In genomic region chr1:180944553-180944952, GRCm38 (mm10) we compare ENCODE assay signal across 7 mouse cellular contexts. TPM values are rescaled to one million over a fixed set of nuclear protein-coding genes. Genes with fewer than 3 reads are reported as not detected.
DNase-seq lines count a peak whose midpoint lies in the region; ATAC-seq and TF ChIP-seq lines count a peak whose summit lies in the region.

No protein-coding gene starts in this region.

- H3K4me3 ChIP-seq in liver, embryonic 11.5 days (ENCODE audit: low read depth, low read length): no peak overlapping the region
- 0 out of 2 replicates have a peak overlapping the region, but pooled peaks have one; percentile 10 for H3K4me3 ChIP-seq in bone marrow macrophage, adult 2 months (ENCODE audit: insufficient read depth, low read length)
- H3K4me3 ChIP-seq in liver, embryonic 13.5 days (replicated peaks): no peak overlapping the region
- H3K4me3 ChIP-seq in stomach, embryonic 15.5 days (replicated peaks): no peak overlapping the region
- no peak overlapping the region for H3K4me3 ChIP-seq in midbrain, embryonic 16.5 days (ENCODE audit: low read depth, low read length)

- no peak for TF ChIP-seq CTCF in bone marrow macrophage, adult 2 months (IDR thresholded peaks at IDR 0.05; ENCODE audit: low read depth, low read length)

- H3K27me3 ChIP-seq in liver, embryonic 11.5 days (replicated peaks; ENCODE audit: control insufficient read depth, insufficient read depth, low read length): peaks cover 2% of the 10 kb centered on the region; the same call in 1 of the 2 replicates
- H3K27me3 ChIP-seq in liver, embryonic 13.5 days: no peaks in the 10 kb centered on the region
- H3K27me3 ChIP-seq in stomach, embryonic 15.5 days (replicated peaks): no peaks in the 10 kb centered on the region
- peaks cover 37% of the 10 kb centered on the region for H3K27me3 ChIP-seq in midbrain, embryonic 16.5 days (ENCODE audit: control insufficient read depth, insufficient read depth, low read depth, low read length)

- no peak for TF ChIP-seq POLR2A in bone marrow macrophage, adult 2 months (IDR thresholded peaks at IDR 0.05; ENCODE audit: borderline replicate concordance, low read depth, low read length)

- peak overlapping the region; percentile 55 for H3K4me2 ChIP-seq in liver, embryonic 11.5 days
- H3K4me2 ChIP-seq in liver, embryonic 13.5 days: peak overlapping the region; percentile 89
- peak overlapping the region; percentile 47; the same call in 1 of the 2 replicates for H3K4me2 ChIP-seq in stomach, embryonic 15.5 days
- no peak overlapping the region for H3K4me2 ChIP-seq in midbrain, embryonic 16.5 days (ENCODE audit: low read length)

- no peak for ATAC-seq in liver, embryonic 11.5 days (replicated peaks; ENCODE audit: low FRiP score)
- no peak for ATAC-seq in liver, embryonic 13.5 days (ENCODE audit: low read depth)
- ATAC-seq in stomach, embryonic 15.5 days (ENCODE audit: insufficient read depth, low FRiP score, low read depth): no peak
- no peak for ATAC-seq in midbrain, embryonic 16.5 days

- no peak overlapping the region for H3K27ac ChIP-seq in liver, embryonic 11.5 days (ENCODE audit: low read depth, low read length)
- peak overlapping the region; percentile 46 for H3K27ac ChIP-seq in bone marrow macrophage, adult 2 months (ENCODE audit: insufficient read depth, low read depth, low read length)
- peak overlapping the region; percentile 89 for H3K27ac ChIP-seq in liver, embryonic 13.5 days
- peak overlapping the region; percentile 88 for H3K27ac ChIP-seq in stomach, embryonic 15.5 days
- no peak overlapping the region for H3K27ac ChIP-seq in midbrain, embryonic 16.5 days (ENCODE audit: low read length)

- peaks cover 39% of the 10 kb centered on the region for H3K4me1 ChIP-seq in liver, embryonic 11.5 days (replicated peaks; ENCODE audit: control insufficient read depth, insufficient read depth, low read length)
- H3K4me1 ChIP-seq in bone marrow macrophage, adult 2 months (ENCODE audit: control insufficient read depth, insufficient read depth, low read length): peaks cover 42% of the 10 kb centered on the region
- peaks cover 68% of the 10 kb centered on the region for H3K4me1 ChIP-seq in liver, embryonic 13.5 days (replicated peaks)
- H3K4me1 ChIP-seq in stomach, embryonic 15.5 days: peaks cover 48% of the 10 kb centered on the region
- H3K4me1 ChIP-seq in midbrain, embryonic 16.5 days (ENCODE audit: control insufficient read depth, insufficient read depth, low read length): peaks cover 11% of the 10 kb centered on the region; the same call in 1 of the 2 replicates

- H3K9me3 ChIP-seq in liver, embryonic 11.5 days (ENCODE audit: control insufficient read depth, low read length): no peaks in the 10 kb centered on the region
- H3K9me3 ChIP-seq in liver, embryonic 13.5 days (replicated peaks): no peaks in the 10 kb centered on the region
- no peaks in the 10 kb centered on the region for H3K9me3 ChIP-seq in stomach, embryonic 15.5 days
- H3K9me3 ChIP-seq in midbrain, embryonic 16.5 days (replicated peaks; ENCODE audit: control insufficient read depth, low read length, poor library complexity, severe bottlenecking): no peaks in the 10 kb centered on the region

- H3K9ac ChIP-seq in liver, embryonic 11.5 days (ENCODE audit: low read depth, low read length): no peak overlapping the region
- H3K9ac ChIP-seq in liver, embryonic 13.5 days: 0 out of 2 replicates have a peak overlapping the region, but pooled peaks have one; percentile 67
- no peak overlapping the region for H3K9ac ChIP-seq in stomach, embryonic 15.5 days
- no peak overlapping the region for H3K9ac ChIP-seq in midbrain, embryonic 16.5 days (ENCODE audit: low read depth, low read length)

- intact Hi-C loops in left cerebral cortex, postnatal 25 days (cut with DNase I): no loop called here

- 67% methylated on average over 4 of the region's 4 CpGs for WGBS in liver, embryonic 11.5 days
- WGBS in liver, embryonic 13.5 days (ENCODE audit: insufficient replicate concordance): 66% methylated on average over 4 of the region's 4 CpGs
- 79% methylated on average over 4 of the region's 4 CpGs for WGBS in stomach, embryonic 15.5 days
- 73% methylated on average over 4 of the region's 4 CpGs for WGBS in midbrain, embryonic 16.5 days

- no peak for DNase-seq in liver, embryonic 11.5 days (ENCODE audit: low spot score)
- no peak for DNase-seq in liver
- no peak for DNase-seq in liver, embryonic 13.5 days
- no peak for DNase-seq in left cerebral cortex, postnatal 25 days (ENCODE audit: low spot score in 2 of 2)

- no peaks in the 10 kb centered on the region; the same call in 1 of the 2 replicates for H3K36me3 ChIP-seq in liver, embryonic 11.5 days (ENCODE audit: control insufficient read depth, insufficient read depth, low read length)
- peaks cover 32% of the 10 kb centered on the region for H3K36me3 ChIP-seq in liver, embryonic 13.5 days
- peaks cover 5% of the 10 kb centered on the region for H3K36me3 ChIP-seq in stomach, embryonic 15.5 days
- no peaks in the 10 kb centered on the region for H3K36me3 ChIP-seq in midbrain, embryonic 16.5 days (ENCODE audit: control insufficient read depth, insufficient read depth, low read length)

RNA-seq across cellular contexts. Expression of gene Tmem63a, which starts 2.4 kb away (rescaled TPM):
- polyA plus RNA-seq in liver, embryonic 11.5 days (2014; fragmentation: Nextera tagmentation; extraction: Ambion mirVana): 7.8 and 8.3 TPM in 2 replicates
- 23.4 and 23.9 TPM in 2 replicates for polyA plus RNA-seq in bone marrow macrophage, adult 2 months (2012; ENCODE audit: insufficient read depth, insufficient read length, missing spikeins)
- polyA plus RNA-seq in liver, embryonic 13.5 days (2015; fragmentation: Nextera tagmentation; extraction: Ambion mirVana): 5.2 and 7.5 TPM in 2 replicates
- polyA plus RNA-seq in stomach, embryonic 15.5 days (2015; fragmentation: Nextera tagmentation; extraction: Ambion mirVana): 20.9 and 23.0 TPM in 2 replicates
- polyA plus RNA-seq in midbrain, embryonic 16.5 days (2015; fragmentation: Nextera tagmentation; extraction: Ambion mirVana): 1.2 and 1.3 TPM in 2 replicates
- total RNA-seq in left cerebral cortex, postnatal 25 days (2021): 10 to 100 TPM; 10.5 to 11.1 TPM

RNA-seq across cellular contexts. Expression of gene Lefty1, which starts 9.7 kb away (rescaled TPM):
- polyA plus RNA-seq in liver, embryonic 11.5 days (2014; fragmentation: Nextera tagmentation; extraction: Ambion mirVana): 7.3 and 9.5 TPM in 2 replicates
- polyA plus RNA-seq in bone marrow macrophage, adult 2 months (2012; ENCODE audit: insufficient read depth, insufficient read length, missing spikeins): not detected in 2 replicates
- 6.0 and 6.5 TPM in 2 replicates for polyA plus RNA-seq in liver, embryonic 13.5 days (2015; fragmentation: Nextera tagmentation; extraction: Ambion mirVana)
- 3.2 and 3.7 TPM in 2 replicates for polyA plus RNA-seq in stomach, embryonic 15.5 days (2015; fragmentation: Nextera tagmentation; extraction: Ambion mirVana)
- polyA plus RNA-seq in midbrain, embryonic 16.5 days (2015; fragmentation: Nextera tagmentation; extraction: Ambion mirVana): 0.26 TPM in 1 of 2 replicates, not detected in the other
- under 1 TPM; 0.44 to 0.89 TPM for total RNA-seq in left cerebral cortex, postnatal 25 days (2021)

RNA-seq across cellular contexts. Expression of gene Pycr2, which starts 40.5 kb away (rescaled TPM):
- polyA plus RNA-seq in liver, embryonic 11.5 days (2014; fragmentation: Nextera tagmentation; extraction: Ambion mirVana): 162 and 171 TPM in 2 replicates
- 19.2 and 20.9 TPM in 2 replicates for polyA plus RNA-seq in bone marrow macrophage, adult 2 months (2012; ENCODE audit: insufficient read depth, insufficient read length, missing spikeins)
- polyA plus RNA-seq in liver, embryonic 13.5 days (2015; fragmentation: Nextera tagmentation; extraction: Ambion mirVana): 122 and 128 TPM in 2 replicates
- 101 and 109 TPM in 2 replicates for polyA plus RNA-seq in stomach, embryonic 15.5 days (2015; fragmentation: Nextera tagmentation; extraction: Ambion mirVana)
- 68.3 and 71.7 TPM in 2 replicates for polyA plus RNA-seq in midbrain, embryonic 16.5 days (2015; fragmentation: Nextera tagmentation; extraction: Ambion mirVana)
- 10 to 100 TPM; 29.8 to 30.2 TPM for total RNA-seq in left cerebral cortex, postnatal 25 days (2021)

RNA-seq across cellular contexts. Expression of gene Lefty2, which starts 51.6 kb away (rescaled TPM):
- not detected in 2 replicates for polyA plus RNA-seq in liver, embryonic 11.5 days (2014; fragmentation: Nextera tagmentation; extraction: Ambion mirVana)
- not detected in 2 replicates for polyA plus RNA-seq in bone marrow macrophage, adult 2 months (2012; ENCODE audit: insufficient read depth, insufficient read length, missing spikeins)
- polyA plus RNA-seq in liver, embryonic 13.5 days (2015; fragmentation: Nextera tagmentation; extraction: Ambion mirVana): not detected in 2 replicates
- polyA plus RNA-seq in stomach, embryonic 15.5 days (2015; fragmentation: Nextera tagmentation; extraction: Ambion mirVana): not detected in 2 replicates
- polyA plus RNA-seq in midbrain, embryonic 16.5 days (2015; fragmentation: Nextera tagmentation; extraction: Ambion mirVana): 4.7 and 5.0 TPM in 2 replicates
- 1 to 10 TPM in 1 of 2 experiments, under 1 TPM in 1; 0.37 to 2.0 TPM for total RNA-seq in left cerebral cortex, postnatal 25 days (2021)

Comparison
In these comparisons a context has a peak if more than half of its experiments do, and no peak if none do; other contexts are left out.
1. H3K27ac ChIP-seq: peak in bone marrow macrophage, adult 2 months (single experiment), liver, embryonic 13.5 days (single experiment) and stomach, embryonic 15.5 days (single experiment); none in liver, embryonic 11.5 days (single experiment) and midbrain, embryonic 16.5 days (single experiment).